Mouse (Mus musculus) hindbrain, embryonic 15.5 days (tissue): ENCODE results near the gene App. TPM values are rescaled to one million over a fixed set of nuclear protein-coding genes. Genes with fewer than 3 reads are reported as not detected.

Experiments
- ATAC-seq: fragments of 200-750 bp; cut with Nextera tagmentation; 2 replicates; pipeline ENCODE4 v1.8.0; 2017; ENCODE audit warnings: low read depth, moderate number of reproducible peaks, moderate TSS enrichment; ENCODE audit not compliant: low FRiP score
- H3K27ac ChIP-seq: fragments of 300-500 bp; sonication (generic); replicated peaks from 2 replicates; pipeline ENCODE4 v1.5.1; 2015; ENCODE audit warnings: mild to moderate bottlenecking, inconsistent platforms
- H3K27me3 ChIP-seq: fragments of 300-500 bp; sonication (generic); 2 replicates; pipeline ENCODE4 v1.6.1; 2015; ENCODE audit warnings: control low read depth, inconsistent platforms
- H3K36me3 ChIP-seq: fragments of 300-500 bp; sonication (generic); 2 replicates; pipeline ENCODE4 v1.6.1; 2015; ENCODE audit warnings: control low read depth, inconsistent platforms
- H3K4me1 ChIP-seq: fragments of 300-500 bp; sonication (generic); replicated peaks from 2 replicates; pipeline ENCODE4 v1.6.1; 2015; ENCODE audit warnings: control low read depth, inconsistent platforms
- H3K4me2 ChIP-seq: fragments of 300-500 bp; sonication (generic); 2 replicates; pipeline ENCODE4 v1.6.1; 2015; ENCODE audit warnings: moderate library complexity, mild to moderate bottlenecking, inconsistent platforms
- H3K4me3 ChIP-seq: fragments of 300-500 bp; sonication (generic); 2 replicates; pipeline ENCODE4 v1.5.1; 2015; ENCODE audit warnings: mild to moderate bottlenecking, inconsistent platforms
- H3K9ac ChIP-seq: fragments of 300-500 bp; sonication (generic); 2 replicates; pipeline ENCODE4 v1.6.1; 2015; ENCODE audit warnings: inconsistent platforms
- H3K9me3 ChIP-seq: fragments of 300-500 bp; sonication (generic); 2 replicates; pipeline ENCODE4 v1.6.1; 2016; ENCODE audit warnings: control low read depth, inconsistent platforms
- WGBS: fragments of 180-500 bp; shearing (Covaris S2); methylation state at CpG from one replicate; pipeline ENCODE4 v1.1.7; 2015; 5-methylcytosine and 5-hydroxymethylcytosine counted together
- polyA plus RNA-seq: library from polyadenylated mRNA; unstranded; fragments of >200 nt; fragmentation: Nextera tagmentation; extraction: Ambion mirVana; gene quantifications from 2 replicates; pipeline ENCODE4 v1.2.1, GENCODE M21; 2015

Gene App
- polyA plus RNA-seq, 1 experiment from 2014 or later: 455 TPM

DNA sequence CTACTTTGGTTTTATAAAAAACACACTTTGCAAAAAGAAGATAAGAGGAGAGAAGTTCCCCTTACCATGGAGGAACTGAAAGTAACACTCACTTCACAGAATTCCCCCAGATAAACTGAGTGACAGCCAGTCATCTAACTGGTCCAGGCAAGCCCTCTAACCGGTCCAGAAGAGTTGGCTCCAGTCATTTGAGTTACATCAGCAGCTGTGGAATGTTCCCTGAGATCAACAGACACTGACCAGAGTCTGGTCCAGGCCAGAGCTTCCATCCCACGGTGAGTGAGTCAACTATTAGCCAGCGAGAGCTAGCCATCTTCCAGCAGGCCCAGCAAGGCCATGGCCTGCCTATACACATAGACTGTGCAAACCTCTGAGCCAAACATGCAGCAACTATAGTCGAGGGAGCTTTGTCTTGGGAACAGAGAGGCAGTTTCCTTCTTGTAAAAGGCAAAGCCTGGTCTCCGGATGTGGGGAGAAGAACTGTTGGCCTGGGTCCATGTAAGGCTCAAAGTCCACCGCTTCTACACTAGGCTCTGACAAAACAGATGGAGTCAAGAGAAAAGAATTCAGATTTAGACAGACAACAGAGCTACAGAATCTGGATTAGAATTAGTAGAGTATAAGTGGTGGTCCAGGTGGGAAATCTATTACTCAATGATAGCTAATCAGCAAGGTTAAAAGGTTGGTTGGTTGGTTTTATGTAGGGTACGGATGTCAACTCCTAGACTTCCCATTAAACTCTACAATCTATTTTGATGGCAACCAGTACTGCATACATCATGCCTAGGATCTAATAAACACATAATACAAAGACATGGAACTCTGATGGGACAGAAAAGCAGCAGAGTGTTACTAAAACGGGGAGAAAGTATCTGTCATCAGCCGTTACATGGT is 24.7 kb downstream of the App start:
- 76% methylated on average over 9 of the region's 9 CpGs for WGBS
- peak; percentile 49; the same call in 1 of the 2 replicates for ATAC-seq

DNA sequence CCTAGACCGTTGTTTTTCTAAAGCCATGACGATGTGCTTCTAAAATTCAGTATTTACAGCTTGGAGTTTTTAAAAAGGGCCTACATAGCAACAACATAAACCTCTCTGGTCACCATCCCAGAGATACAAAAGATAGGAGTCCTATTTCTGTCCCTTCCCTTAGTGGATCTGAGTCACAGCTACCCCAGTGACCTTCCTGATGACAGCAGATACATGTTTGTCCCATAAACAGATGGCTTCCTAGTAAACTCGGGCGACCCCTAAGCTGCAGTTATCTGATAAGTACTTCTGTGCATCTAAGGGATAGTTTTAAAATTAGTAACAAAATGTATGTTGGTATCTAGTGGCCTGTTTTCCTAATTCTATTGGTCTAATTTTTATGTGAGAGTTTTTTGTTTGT is 26.1 kb downstream of the App start:
- no peaks in the 10 kb centered on the region for H3K36me3 ChIP-seq
- WGBS: 89% methylated on average over 4 of the region's 4 CpGs
- H3K4me1 ChIP-seq: peaks cover 40% of the 10 kb centered on the region
- no peak overlapping the region for H3K4me2 ChIP-seq
- no peaks in the 10 kb centered on the region for H3K27me3 ChIP-seq
- no peak overlapping the region for H3K9ac ChIP-seq
- H3K27ac ChIP-seq: no peak overlapping the region
- H3K9me3 ChIP-seq: no peaks in the 10 kb centered on the region
- no peak overlapping the region for H3K4me3 ChIP-seq
- no peak for ATAC-seq

More for the DNA sequence above, 24.7 kb downstream of the App start:
- H3K27ac ChIP-seq: no peak overlapping the region
- H3K9me3 ChIP-seq: no peaks in the 10 kb centered on the region
- H3K4me1 ChIP-seq: peaks cover 38% of the 10 kb centered on the region
- H3K4me3 ChIP-seq: no peak overlapping the region
- no peaks in the 10 kb centered on the region for H3K36me3 ChIP-seq
- H3K4me2 ChIP-seq: no peak overlapping the region
- H3K27me3 ChIP-seq: no peaks in the 10 kb centered on the region
- no peak overlapping the region for H3K9ac ChIP-seq

DNA sequence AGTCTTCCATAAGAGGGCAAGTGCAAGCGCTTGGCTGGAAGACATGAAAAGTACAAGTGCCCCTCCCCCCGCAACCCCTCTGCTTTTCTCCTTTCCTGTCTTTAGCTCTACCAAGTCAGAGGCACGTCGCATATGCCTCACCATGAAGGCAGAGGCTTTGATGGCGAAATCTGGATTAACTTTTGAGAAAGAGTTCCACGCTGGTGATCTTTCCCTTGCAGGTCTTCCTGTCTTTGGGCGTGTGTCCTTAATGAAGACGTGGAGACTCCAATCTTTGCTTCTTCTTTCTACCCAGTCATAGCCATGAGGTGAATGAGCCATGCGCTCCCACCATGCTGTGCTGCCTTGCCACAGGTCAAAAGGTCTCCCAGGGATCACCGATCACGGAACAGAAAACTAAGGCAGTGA is 27.8 kb downstream of the App start:
- 70% methylated on average over 11 of the region's 11 CpGs for whole genome bisulfite sequencing
- ATAC-seq: no peak

DNA sequence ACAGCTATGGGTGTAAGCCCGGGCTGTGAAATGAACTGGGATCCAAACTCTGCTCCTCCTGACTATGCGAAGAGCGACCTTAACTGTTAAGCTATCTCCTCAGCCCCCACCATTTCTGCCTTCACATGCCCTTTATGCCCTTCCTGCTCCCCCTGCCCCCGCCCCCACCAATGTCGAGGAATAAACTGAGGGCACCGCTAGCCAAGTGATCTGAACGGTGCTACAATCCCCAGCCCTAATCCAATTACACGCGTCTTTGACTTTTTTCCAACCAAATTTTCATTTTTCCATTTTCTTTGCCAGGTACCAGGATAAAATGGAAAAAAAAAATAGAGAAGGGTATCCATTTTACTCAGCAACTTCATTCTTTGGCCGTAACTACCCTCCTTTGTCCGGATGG is 28.2 kb downstream of the App start:
- H3K27ac ChIP-seq: no peak overlapping the region
- H3K9me3 ChIP-seq: no peaks in the 10 kb centered on the region
- no peak overlapping the region for H3K4me3 ChIP-seq
- H3K36me3 ChIP-seq: no peaks in the 10 kb centered on the region
- peaks cover 29% of the 10 kb centered on the region for H3K4me1 ChIP-seq
- no peak overlapping the region for H3K9ac ChIP-seq
- WGBS: 76% methylated on average over 11 of the region's 11 CpGs
- peak; percentile 27; the same call in 1 of the 2 replicates for ATAC-seq
- H3K27me3 ChIP-seq: no peaks in the 10 kb centered on the region
- H3K4me2 ChIP-seq: no peak overlapping the region

More for the DNA sequence above, 27.8 kb downstream of the App start:
- Histone ChIP-seq H3K9ac (no peak overlapping the region), H3K27me3 (no peaks in the 10 kb centered on the region), H3K9me3 (no peaks in the 10 kb centered on the region), H3K4me3 (no peak overlapping the region), H3K36me3 (no peaks in the 10 kb centered on the region), H3K27ac (no peak overlapping the region), H3K4me2 (no peak overlapping the region), H3K4me1 (peaks cover 29% of the 10 kb centered on the region)

DNA sequence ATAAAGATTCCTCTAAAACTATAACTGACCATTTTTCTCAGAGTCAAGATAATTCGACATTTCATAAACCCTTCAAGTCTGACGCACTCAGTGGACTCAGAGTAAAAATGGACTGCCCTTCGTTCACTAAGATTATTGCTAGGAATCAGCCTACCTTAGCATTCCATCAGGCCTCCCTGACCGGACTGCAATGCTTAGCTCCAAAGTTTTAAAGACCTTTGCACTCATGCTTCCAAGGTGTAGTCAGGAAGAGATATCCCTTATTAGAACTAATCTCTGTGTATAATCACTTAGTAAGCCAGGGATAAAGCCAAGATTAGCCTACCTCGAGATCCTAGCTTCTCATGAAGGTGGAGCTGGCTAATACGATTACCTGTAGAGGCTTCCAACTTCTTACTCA is 29.2 kb downstream of the App start:
- Histone ChIP-seq H3K27me3 (no peaks in the 10 kb centered on the region), H3K4me3 (no peak overlapping the region), H3K36me3 (no peaks in the 10 kb centered on the region), H3K27ac (no peak overlapping the region), H3K4me2 (no peak overlapping the region), H3K4me1 (peaks cover 25% of the 10 kb centered on the region), H3K9ac (no peak overlapping the region), H3K9me3 (no peaks in the 10 kb centered on the region)
- WGBS: 93% methylated on average over 6 of the region's 6 CpGs
- ATAC-seq: no peak

DNA sequence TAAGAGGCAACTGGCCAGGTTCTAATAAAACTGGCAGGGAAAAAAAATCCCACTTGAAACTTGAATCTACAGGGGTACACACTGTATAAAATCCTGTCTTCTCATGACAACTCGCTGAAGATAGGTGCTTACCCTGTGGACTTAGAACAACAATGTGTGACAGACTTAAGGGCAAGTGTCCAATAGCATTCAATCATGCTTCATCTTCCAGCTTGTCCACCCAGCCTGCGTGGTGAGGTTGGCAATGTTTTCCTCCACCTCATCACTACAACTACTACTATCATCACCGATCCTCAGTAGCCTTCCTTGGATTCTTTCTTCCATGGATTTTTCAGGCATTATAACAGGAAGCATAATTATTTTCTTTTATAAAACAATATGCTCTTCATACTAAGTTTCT is 29.7 kb downstream of the App start:
- Histone ChIP-seq H3K27me3 (no peaks in the 10 kb centered on the region), H3K36me3 (no peaks in the 10 kb centered on the region), H3K4me3 (no peak overlapping the region), H3K27ac (no peak overlapping the region), H3K4me2 (no peak overlapping the region), H3K9me3 (no peaks in the 10 kb centered on the region), H3K4me1 (peaks cover 24% of the 10 kb centered on the region), H3K9ac (no peak overlapping the region)
- WGBS: 89% methylated on average over 3 of the region's 3 CpGs
- no peak for ATAC-seq

DNA sequence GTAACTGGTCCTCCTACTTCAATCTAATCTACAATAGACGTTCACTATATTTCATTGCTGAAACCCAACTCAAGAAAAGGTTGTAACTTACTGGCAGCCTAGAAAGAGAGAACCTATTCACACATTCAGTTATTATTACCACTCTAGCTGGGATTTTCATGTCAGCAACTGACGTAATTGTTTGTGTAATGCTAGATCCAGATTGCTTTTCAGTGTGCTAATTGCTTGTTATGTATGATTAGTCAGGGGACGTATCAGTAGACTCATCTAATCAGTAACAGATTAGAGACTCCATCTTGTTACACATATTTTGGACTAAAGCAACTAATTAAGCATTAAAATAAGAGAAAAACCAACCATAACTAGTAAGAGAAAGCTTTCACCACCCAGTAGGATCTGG is 30.4 kb downstream of the App start:
- Histone ChIP-seq H3K4me3 (no peak overlapping the region), H3K4me2 (no peak overlapping the region), H3K27ac (no peak overlapping the region), H3K36me3 (no peaks in the 10 kb centered on the region), H3K27me3 (no peaks in the 10 kb centered on the region), H3K9ac (no peak overlapping the region), H3K4me1 (peaks cover 18% of the 10 kb centered on the region), H3K9me3 (no peaks in the 10 kb centered on the region)
- WGBS: 61% methylated on average over 3 of the region's 3 CpGs
- no peak for ATAC-seq

DNA sequence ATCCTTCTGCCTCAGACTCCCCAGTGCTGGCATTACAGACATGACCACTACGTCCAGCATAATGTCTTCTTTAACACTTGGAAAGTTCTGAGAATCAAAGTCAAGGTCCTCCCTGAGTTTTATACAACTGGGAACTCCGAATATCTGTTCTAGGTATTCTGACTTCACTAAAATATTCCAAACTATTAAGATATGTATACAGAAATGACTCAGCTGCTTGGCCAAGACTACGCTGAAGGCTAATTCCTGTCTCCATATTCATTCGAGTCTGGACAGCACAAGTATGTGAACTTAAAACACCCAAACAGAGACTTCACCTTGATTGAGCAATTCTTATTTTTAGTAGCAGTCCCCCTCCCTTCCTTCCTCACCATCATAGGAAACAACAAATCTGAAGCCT is 32.2 kb downstream of the App start:
- Histone ChIP-seq H3K4me3 (no peak overlapping the region), H3K4me1 (peaks cover 18% of the 10 kb centered on the region; the same call in 1 of the 2 replicates), H3K9me3 (no peaks in the 10 kb centered on the region), H3K4me2 (no peak overlapping the region), H3K27ac (no peak overlapping the region), H3K27me3 (no peaks in the 10 kb centered on the region), H3K9ac (no peak overlapping the region), H3K36me3 (no peaks in the 10 kb centered on the region)
- WGBS: 95% methylated on average over 4 of the region's 4 CpGs
- ATAC-seq: no peak

DNA sequence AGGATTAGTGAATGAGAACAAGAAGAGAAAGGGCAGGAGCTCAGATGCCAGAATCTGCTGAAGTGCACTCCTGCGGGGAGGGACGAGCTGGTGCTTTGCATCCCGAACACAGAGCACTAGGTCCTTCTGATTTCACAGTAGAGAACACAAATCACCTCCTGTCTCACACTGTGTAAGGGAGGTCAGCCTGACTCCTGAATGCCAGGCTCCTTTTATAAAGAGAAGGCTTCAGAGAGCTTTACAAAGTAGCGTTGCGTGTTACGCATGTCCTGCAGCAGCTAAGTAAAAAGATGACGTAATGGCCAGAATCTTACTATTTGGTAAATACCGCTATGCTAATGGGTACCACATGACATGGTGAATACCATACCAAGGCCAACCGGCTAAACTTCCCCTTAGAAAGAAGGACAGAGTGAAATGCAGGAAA is 34.4 kb downstream of the App start:
- H3K4me2 ChIP-seq: no peak overlapping the region

DNA sequence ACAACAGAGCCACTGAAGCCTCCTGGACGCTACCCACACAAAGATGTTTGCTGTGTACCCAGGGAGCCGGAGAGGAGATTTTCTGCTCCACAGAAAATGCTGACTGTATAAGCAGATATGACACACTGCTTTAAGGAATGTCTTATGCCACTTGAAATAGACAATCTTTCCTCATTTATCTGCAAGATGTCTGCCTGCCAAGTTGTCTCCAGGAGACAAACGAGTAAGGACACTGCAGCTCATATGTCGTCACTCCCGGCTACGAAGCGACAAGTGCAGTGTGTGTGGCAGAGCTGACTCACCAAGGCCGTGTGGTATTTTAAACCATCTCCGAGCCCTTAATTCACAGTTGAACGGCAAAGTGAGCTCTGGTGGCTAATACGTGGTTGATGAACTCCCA is 36.2 kb downstream of the App start:
- Histone ChIP-seq H3K36me3 (no peaks in the 10 kb centered on the region), H3K9me3 (no peaks in the 10 kb centered on the region), H3K4me3 (no peak overlapping the region), H3K9ac (no peak overlapping the region), H3K27ac (no peak overlapping the region), H3K4me2 (no peak overlapping the region), H3K4me1 (peaks cover 17% of the 10 kb centered on the region), H3K27me3 (no peaks in the 10 kb centered on the region)
- no peak for ATAC-seq
- WGBS: 61% methylated on average over 11 of the region's 11 CpGs

More for the DNA sequence above, 34.4 kb downstream of the App start:
- H3K4me3 ChIP-seq: no peak overlapping the region
- H3K27me3 ChIP-seq: no peaks in the 10 kb centered on the region
- no peaks in the 10 kb centered on the region for H3K36me3 ChIP-seq
- peaks cover 14% of the 10 kb centered on the region; the same call in 1 of the 2 replicates for H3K4me1 ChIP-seq
- peak; percentile 68; the same call in 1 of the 2 replicates for ATAC-seq
- no peaks in the 10 kb centered on the region for H3K9me3 ChIP-seq
- H3K27ac ChIP-seq: 0 out of 2 replicates have a peak overlapping the region, but pooled peaks have one; percentile 2
- 30% methylated on average over 9 of the region's 9 CpGs for WGBS
- H3K9ac ChIP-seq: no peak overlapping the region

DNA sequence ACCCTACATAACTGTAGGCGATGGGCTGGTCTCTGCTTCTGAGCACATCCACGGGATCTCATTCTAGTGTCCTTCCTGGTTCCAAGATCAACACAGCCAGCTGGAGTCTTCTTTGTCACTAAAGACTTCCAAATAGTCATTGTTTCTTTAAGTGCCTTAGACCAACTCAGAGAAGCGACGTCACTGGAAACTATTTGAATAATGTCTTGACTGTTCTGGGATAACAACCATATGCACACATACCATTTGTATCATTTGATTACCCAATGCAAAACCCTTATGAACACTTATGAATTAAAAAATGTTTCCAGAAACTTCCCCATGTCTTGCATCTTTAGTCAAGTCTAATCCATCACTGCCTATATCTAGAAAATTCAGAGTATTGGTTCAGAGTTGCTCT is 37.5 kb downstream of the App start:
- Histone ChIP-seq H3K36me3 (no peaks in the 10 kb centered on the region), H3K27me3 (no peaks in the 10 kb centered on the region), H3K9me3 (no peaks in the 10 kb centered on the region), H3K4me1 (peaks cover 17% of the 10 kb centered on the region), H3K4me3 (no peak overlapping the region), H3K9ac (no peak overlapping the region), H3K27ac (no peak overlapping the region), H3K4me2 (no peak overlapping the region)
- ATAC-seq: no peak
- 75% methylated on average over 4 of the region's 4 CpGs for WGBS

DNA sequence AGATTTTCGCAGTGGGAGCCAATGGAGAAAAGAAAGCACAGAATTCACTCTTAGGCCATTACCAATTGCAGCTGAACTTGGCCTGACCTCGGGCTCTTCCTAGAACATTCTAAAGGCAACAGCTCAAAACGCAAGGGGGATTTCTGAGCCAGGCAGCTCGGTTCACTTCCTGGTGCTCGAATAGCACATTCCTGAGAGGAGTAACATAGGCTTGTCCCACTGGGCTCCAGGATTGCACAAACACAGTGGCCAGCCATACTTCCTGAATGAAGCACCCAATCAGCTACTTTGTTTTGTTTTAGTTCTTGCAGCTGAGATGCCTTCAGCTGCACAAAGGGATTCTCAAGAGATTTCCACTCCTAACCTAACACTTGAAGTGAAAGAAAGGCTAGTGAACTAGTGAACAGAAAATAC is 40.1 kb downstream of the App start:
- no peak overlapping the region for H3K4me3 ChIP-seq
- peaks cover 23% of the 10 kb centered on the region for H3K4me1 ChIP-seq
- peak overlapping the region; percentile 51; the same call in 1 of the 2 replicates for H3K27ac ChIP-seq
- no peak for ATAC-seq
- no peak overlapping the region for H3K9ac ChIP-seq
- WGBS: 74% methylated on average over 5 of the region's 5 CpGs
- no peaks in the 10 kb centered on the region for H3K36me3 ChIP-seq
- H3K4me2 ChIP-seq: no peak overlapping the region
- H3K27me3 ChIP-seq: no peaks in the 10 kb centered on the region
- H3K9me3 ChIP-seq: no peaks in the 10 kb centered on the region
